Mouse (Mus musculus): ENCODE measurements at regions not wholly inside any gene's neighbourhood (a gene's known extent, or its start where the extent isn't known, plus 50 kb on each side); places are given as distances from the start of the nearest gene placed in this dataset.

DNA sequence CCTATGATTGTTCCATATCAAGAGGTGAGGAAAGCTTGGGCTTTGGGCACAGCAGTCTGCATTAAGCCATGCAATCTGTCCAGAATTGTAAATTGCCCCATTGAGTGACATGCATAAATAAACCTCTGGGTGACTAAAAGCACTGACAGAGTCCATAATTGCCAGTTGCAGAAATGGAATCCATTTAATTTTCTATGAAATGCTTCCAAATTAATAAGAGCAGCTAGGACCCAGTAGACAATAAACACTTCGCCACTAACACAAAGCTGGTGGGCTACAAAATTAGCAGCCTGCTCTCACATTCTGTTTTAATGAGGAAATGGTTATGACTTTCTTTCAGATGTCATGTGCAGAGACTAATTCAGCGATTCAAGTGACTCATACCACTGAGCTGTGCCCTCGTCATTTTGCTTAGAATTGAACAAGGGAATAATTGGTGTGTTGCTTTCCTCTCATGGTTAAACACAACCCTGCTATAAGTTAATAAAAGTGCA lies 407.6 kb upstream of the Ddi1 start:
- Histone ChIP-seq H3K27ac (ENCODE audit: control insufficient read depth, low read depth, low read length) (no peak overlapping the region), H3K79me2 (ENCODE audit: control insufficient read depth, insufficient read depth, low read length, poor library complexity) (no peaks in the 10 kb centered on the region), H3K4me3 (ENCODE audit: control insufficient read depth in 1 of 2, insufficient read depth in 1 of 2, low read depth in 2 of 2, low read length in 2 of 2) (no peak overlapping the region), H3K9me3 (replicated peaks; ENCODE audit: insufficient read depth, low read length) (no peaks in the 10 kb centered on the region), H3K36me3 (ENCODE audit: control insufficient read depth in 1 of 2, insufficient read depth in 2 of 2, low read length in 2 of 2) (no peaks in the 10 kb centered on the region), H3K27me3 (ENCODE audit: control insufficient read depth in 1 of 2, insufficient read depth in 2 of 2, low read length in 2 of 2) (no peaks in the 10 kb centered on the region), H3K4me1 (ENCODE audit: control insufficient read depth in 1 of 2, insufficient read depth in 2 of 2, low read length in 2 of 2) (no peaks in the 10 kb centered on the region), H3K9ac (ENCODE audit: control insufficient read depth, low read depth, low read length, poor library complexity, severe bottlenecking) (no peak overlapping the region)
- DNase-seq (ENCODE audit: low read depth, low spot score), result no peak
- TF ChIP-seq SIN3A (IDR thresholded peaks at IDR 0.05; ENCODE audit: low read length) (no peak), POLR2AphosphoS5 (IDR thresholded peaks at IDR 0.05; ENCODE audit: borderline replicate concordance, low read depth, low read length) (no peak), CTCF (IDR thresholded peaks at IDR 0.05 in 2 of 3, conservative IDR thresholded peaks at IDR 0.05 in 1 of 3; ENCODE audit: control insufficient read depth in 1 of 3, insufficient read depth in 1 of 3, low read depth in 2 of 3, low read length in 3 of 3, poor library complexity in 1 of 3, severe bottlenecking in 1 of 3) (no peak), USF1 (IDR thresholded peaks at IDR 0.05; ENCODE audit: low read depth, low read length) (no peak), E2F4 (IDR thresholded peaks at IDR 0.05; ENCODE audit: borderline replicate concordance, low read depth, low read length) (no peak), ELF1 (IDR thresholded peaks at IDR 0.05; ENCODE audit: low read depth, low read length) (no peak), ZKSCAN1 (IDR thresholded peaks at IDR 0.05; ENCODE audit: low read depth, low read length) (no peak), ZNF384 (IDR thresholded peaks at IDR 0.05; ENCODE audit: low read depth, low read length) (no peak), MEF2A (IDR thresholded peaks at IDR 0.05; ENCODE audit: extremely low read depth, insufficient replicate concordance, low read depth, low read length, poor library complexity, severe bottlenecking) (no peak), MAX (IDR thresholded peaks at IDR 0.05; ENCODE audit: low read length) (no peak)

DNA sequence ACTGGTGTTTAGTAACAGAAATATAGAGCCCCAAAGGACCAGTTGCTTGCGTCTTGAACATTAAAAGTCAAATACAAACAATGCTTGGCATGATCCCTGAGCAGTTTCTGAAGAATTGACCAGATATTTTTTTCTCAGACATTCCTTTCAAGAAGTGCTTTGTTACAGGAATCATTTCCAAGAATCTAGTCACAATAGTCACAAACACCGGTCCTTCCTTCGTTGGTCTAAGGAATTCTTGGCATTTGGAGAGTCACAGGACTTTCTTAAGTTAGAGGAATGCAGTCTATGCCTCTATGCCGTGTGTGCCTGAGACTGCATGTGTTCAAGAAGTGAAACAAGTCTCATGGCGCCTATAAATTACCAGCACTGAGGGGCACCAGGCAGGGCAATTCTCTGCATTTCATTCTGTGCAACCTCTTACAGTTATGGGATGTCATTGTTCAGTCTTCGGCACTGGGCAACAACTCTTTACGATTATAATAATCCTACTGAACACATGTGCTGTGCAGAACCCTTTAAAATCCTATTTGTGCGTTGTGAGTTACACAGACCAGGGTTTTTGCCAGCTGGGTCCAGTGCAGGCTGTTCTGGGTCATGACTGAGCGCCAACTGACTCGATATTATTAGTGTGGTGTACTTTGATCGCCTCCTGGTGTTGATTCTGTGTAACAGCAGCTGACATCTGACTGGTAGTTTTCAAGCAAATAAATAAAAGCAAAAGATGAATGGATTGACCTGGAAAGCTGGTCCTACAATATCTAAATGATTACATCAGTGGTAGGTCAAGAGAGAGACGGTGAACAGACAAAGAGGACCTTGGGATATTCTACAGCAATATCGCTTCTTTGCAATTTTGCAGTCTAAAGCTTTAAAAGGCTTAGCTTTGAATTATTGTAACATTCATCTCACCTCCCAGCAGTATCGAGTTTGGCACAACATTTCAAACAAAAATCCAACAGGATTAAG lies 398.6 kb upstream of the Ddi1 start:
- TF ChIP-seq ELF1 (IDR thresholded peaks at IDR 0.05; ENCODE audit: low read depth, low read length), result no peak
- TF ChIP-seq HCFC1 (IDR thresholded peaks at IDR 0.05; ENCODE audit: low read depth, low read length), result no peak
- TF ChIP-seq USF1 (IDR thresholded peaks at IDR 0.05; ENCODE audit: low read depth, low read length), result no peak
- TF ChIP-seq TAL1 (IDR thresholded peaks at IDR 0.05; ENCODE audit: low read length), result no peak
- peak; percentile 61 to 94 (median 90) for TF ChIP-seq CTCF (IDR thresholded peaks at IDR 0.05 in 2 of 3, conservative IDR thresholded peaks at IDR 0.05 in 1 of 3; ENCODE audit: control insufficient read depth in 1 of 3, insufficient read depth in 1 of 3, low read depth in 2 of 3, low read length in 3 of 3, poor library complexity in 1 of 3, severe bottlenecking in 1 of 3)
- peak; percentile 96 for TF ChIP-seq ZC3H11A (IDR thresholded peaks at IDR 0.05; ENCODE audit: low read depth, low read length)
- no peak for TF ChIP-seq POLR2AphosphoS2 (IDR thresholded peaks at IDR 0.05; ENCODE audit: low read length)
- TF ChIP-seq KAT2A (conservative IDR thresholded peaks at IDR 0.05; ENCODE audit: low read depth, low read length), result no peak
- peak; percentile 98 for TF ChIP-seq SMC3 (IDR thresholded peaks at IDR 0.05; ENCODE audit: low read depth, low read length)
- peak; percentile 100 for TF ChIP-seq RAD21 (IDR thresholded peaks at IDR 0.05; ENCODE audit: low read depth, low read length)
- Histone ChIP-seq H3K79me2 (ENCODE audit: control insufficient read depth, insufficient read depth, low read length, poor library complexity) (no peaks in the 10 kb centered on the region), H3K4me3 (ENCODE audit: control insufficient read depth in 1 of 2, insufficient read depth in 1 of 2, low read depth in 2 of 2, low read length in 2 of 2) (no peak overlapping the region), H3K27ac (ENCODE audit: control insufficient read depth, low read depth, low read length) (no peak overlapping the region), H3K4me1 (ENCODE audit: control insufficient read depth in 1 of 2, insufficient read depth in 2 of 2, low read length in 2 of 2) (no peaks in the 10 kb centered on the region), H3K9me3 (replicated peaks; ENCODE audit: insufficient read depth, low read length) (no peaks in the 10 kb centered on the region), H3K27me3 (ENCODE audit: control insufficient read depth in 1 of 2, insufficient read depth in 2 of 2, low read length in 2 of 2) (no peaks in the 10 kb centered on the region), H3K9ac (ENCODE audit: control insufficient read depth, low read depth, low read length, poor library complexity, severe bottlenecking) (no peak overlapping the region), H3K36me3 (ENCODE audit: control insufficient read depth in 1 of 2, insufficient read depth in 2 of 2, low read length in 2 of 2) (no peaks in the 10 kb centered on the region)
- peak; percentile 71 for DNase-seq (ENCODE audit: low read depth, low spot score)
